Mouse (Mus musculus): ENCODE results near the gene Slc41a1.

- no peak for TF ChIP-seq CTCF (IDR thresholded peaks at IDR 0.05; ENCODE audit: extremely low read depth, insufficient read depth, low read length)
- TF ChIP-seq POLR2A (IDR thresholded peaks at IDR 0.05; ENCODE audit: extremely low read depth, insufficient read depth, low read length), result no peak
Observed at GRCm38 (mm10) chr1:131811393-131811792, 15.9 kb upstream of the Slc41a1 start.

Measured in cortical plate, adult 2 months (tissue).